Mouse (Mus musculus) forebrain, embryonic 11.5 days (tissue): ENCODE results near the gene Gm10912. TPM values are rescaled to one million over a fixed set of nuclear protein-coding genes. Genes with fewer than 3 reads are reported as not detected.
"Not testable (repeated sequence)": the region's sequence is repeated elsewhere in the genome, so short reads cannot be mapped to it uniquely, and the experiment has no call there.

ENCODE experiments used
- ATAC-seq: fragments of 200-750 bp; cut with Nextera tagmentation; replicated peaks from 2 replicates; pipeline ENCODE4 v1.8.0; 2017; ENCODE audit warnings: moderate TSS enrichment; ENCODE audit not compliant: low FRiP score
- DNase-seq: peaks from one replicate; pipeline ENCODE4 v3.0.0-alpha.2; 2017; ENCODE audit warnings: low spot score
- H3K27ac ChIP-seq: fragments of 300-500 bp; sonication (generic); 2 replicates; pipeline ENCODE4 v1.5.1; 2014; ENCODE audit warnings: low read depth, low read length
- H3K27me3 ChIP-seq: fragments of 300-500 bp; sonication (generic); 2 replicates; pipeline ENCODE4 v1.6.1; 2014; ENCODE audit warnings: mild to moderate bottlenecking, low read length, mixed read lengths; ENCODE audit not compliant: control insufficient read depth, insufficient read depth
- H3K36me3 ChIP-seq: fragments of 300-500 bp; sonication (generic); 2 replicates; pipeline ENCODE4 v1.6.1; 2014; ENCODE audit warnings: mild to moderate bottlenecking, low read length, moderate library complexity, mixed read lengths; ENCODE audit not compliant: control insufficient read depth, insufficient read depth
- H3K4me1 ChIP-seq: fragments of 300-500 bp; sonication (generic); replicated peaks from 2 replicates; pipeline ENCODE4 v1.6.1; 2014; ENCODE audit warnings: low read length, mixed read lengths; ENCODE audit not compliant: control insufficient read depth, insufficient read depth
- H3K4me2 ChIP-seq: fragments of 300-500 bp; sonication (generic); 2 replicates; pipeline ENCODE4 v1.6.1; 2014; ENCODE audit warnings: low read depth, mild to moderate bottlenecking, low read length, moderate library complexity, mixed read lengths; ENCODE audit not compliant: severe bottlenecking
- H3K4me3 ChIP-seq: fragments of 300-500 bp; sonication (generic); 2 replicates; pipeline ENCODE4 v1.5.1; 2014; ENCODE audit warnings: low read depth, low read length
- H3K9ac ChIP-seq: fragments of 300-500 bp; sonication (generic); 2 replicates; pipeline ENCODE4 v1.6.1; 2014; ENCODE audit warnings: low read length
- H3K9me3 ChIP-seq: fragments of 300-500 bp; sonication (generic); 2 replicates; pipeline ENCODE4 v1.6.1; 2016; ENCODE audit warnings: low read length, mixed read lengths; ENCODE audit not compliant: control insufficient read depth
- WGBS: fragments of 180-500 bp; shearing (Covaris S2); extraction: QIAGEN DNeasy Blood & Tissue Kit; methylation state at CpG from one replicate; pipeline ENCODE4 v1.1.7; 2014; 5-methylcytosine and 5-hydroxymethylcytosine counted together
- polyA plus RNA-seq: library from polyadenylated mRNA; unstranded; fragments of >200 nt; fragmentation: Nextera tagmentation; extraction: Ambion mirVana; gene quantifications from 2 replicates; pipeline ENCODE4 v1.2.1, GENCODE M21; 2014

Gene Gm10912
- polyA plus RNA-seq, 1 experiment from 2014 or later = not detected

DNA sequence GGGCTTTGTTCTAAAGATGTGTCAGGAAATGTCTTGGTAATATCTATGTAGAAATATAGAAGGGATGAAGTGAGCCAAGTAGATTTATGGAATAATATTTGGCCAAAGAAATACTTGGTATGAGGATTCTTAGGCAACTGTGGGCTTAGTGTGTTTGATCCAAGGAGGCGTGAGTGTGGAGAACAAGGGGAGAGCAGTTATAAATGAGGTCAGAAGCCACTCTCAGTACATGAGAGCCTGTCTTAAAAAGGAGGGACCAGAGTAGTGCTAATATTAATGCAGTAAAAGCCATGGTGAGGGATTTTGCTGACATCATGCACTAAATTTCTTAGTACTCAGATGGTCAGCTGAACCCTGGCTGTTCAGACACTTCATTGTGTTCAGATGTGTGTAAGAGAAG, 7.2 kb upstream of the Gm10912 start:
- WGBS = 91% methylated on average over 1 of the region's 1 CpGs
- Histone ChIP-seq H3K4me2 (no peak overlapping the region), H3K27ac (no peak overlapping the region), H3K27me3 (no peaks in the 10 kb centered on the region), H3K4me3 (no peak overlapping the region), H3K4me1 (no peaks in the 10 kb centered on the region), H3K36me3 (peaks cover 2% of the 10 kb centered on the region; the same call in 1 of the 2 replicates), H3K9ac (no peak overlapping the region), H3K9me3 (no peaks in the 10 kb centered on the region)
- ATAC-seq = no peak
- no peak for DNase-seq

DNA sequence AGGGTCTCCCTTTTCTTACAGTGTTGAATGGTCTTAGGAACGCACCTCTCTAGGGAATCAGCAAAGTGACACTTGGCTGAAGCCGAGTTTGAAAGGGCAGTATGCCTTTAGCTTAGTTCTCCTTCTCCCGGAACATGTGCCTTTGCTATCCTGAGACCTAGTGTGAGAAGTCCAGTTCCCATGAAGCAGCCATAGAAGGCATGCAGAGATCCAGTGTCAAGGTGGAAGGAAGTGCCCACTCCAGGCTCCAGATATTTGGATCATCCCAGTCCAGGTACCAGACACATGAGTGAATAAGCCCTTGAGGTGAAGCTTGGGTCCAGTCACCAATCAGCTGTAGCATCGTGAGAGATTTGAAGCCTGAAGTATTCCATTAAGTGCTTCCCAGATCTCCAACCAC, 6.7 kb upstream of the Gm10912 start:
- no peak for ATAC-seq
- 93% methylated on average over 4 of the region's 4 CpGs for WGBS
- Histone ChIP-seq H3K27ac (no peak overlapping the region), H3K4me2 (no peak overlapping the region), H3K36me3 (peaks cover 2% of the 10 kb centered on the region; the same call in 1 of the 2 replicates), H3K9me3 (no peaks in the 10 kb centered on the region), H3K4me3 (no peak overlapping the region), H3K27me3 (no peaks in the 10 kb centered on the region), H3K4me1 (no peaks in the 10 kb centered on the region), H3K9ac (no peak overlapping the region)
- DNase-seq = no peak

DNA sequence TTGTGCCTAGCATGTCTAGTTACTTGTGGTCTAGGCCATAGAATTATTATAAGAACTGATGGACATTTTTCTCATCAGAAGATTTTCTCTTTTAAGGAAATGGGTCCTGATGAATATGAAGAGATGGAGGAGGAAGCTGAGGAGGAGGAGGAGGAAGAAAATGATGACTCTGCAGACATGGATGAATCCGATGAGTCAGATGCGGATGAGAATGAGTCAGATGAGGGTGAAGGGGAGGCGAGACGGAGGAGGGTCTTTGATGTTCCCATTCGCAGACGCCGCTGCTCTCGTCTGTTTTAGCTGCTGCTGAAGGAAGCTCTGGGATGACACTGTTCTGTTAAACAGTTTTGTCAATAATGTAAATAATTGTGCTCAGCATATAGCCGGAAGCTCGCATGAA, 5.8 kb upstream of the Gm10912 start:
- Histone ChIP-seq H3K27ac (no peak overlapping the region), H3K27me3 (no peaks in the 10 kb centered on the region), H3K36me3 (no peaks in the 10 kb centered on the region), H3K4me3 (no peak overlapping the region), H3K4me1 (no peaks in the 10 kb centered on the region), H3K9ac (no peak overlapping the region), H3K4me2 (no peak overlapping the region), H3K9me3 (no peaks in the 10 kb centered on the region)
- DNase-seq (no peak), ATAC-seq (no peak)
- 84% methylated on average over 10 of the region's 10 CpGs for WGBS

GRCm38 (mm10) chr2:104060996-104061395, 4.6 kb upstream of the Gm10912 start:
- Histone ChIP-seq H3K4me2 (no peak overlapping the region), H3K27me3 (no peaks in the 10 kb centered on the region), H3K27ac (no peak overlapping the region), H3K9ac (no peak overlapping the region), H3K4me3 (no peak overlapping the region), H3K4me1 (no peaks in the 10 kb centered on the region), H3K9me3 (no peaks in the 10 kb centered on the region), H3K36me3 (no peaks in the 10 kb centered on the region)
- WGBS = 96% methylated on average over 6 of the region's 6 CpGs
- DNase-seq = no peak
- ATAC-seq = no peak

- Histone ChIP-seq H3K27ac (no peak overlapping the region), H3K4me3 (no peak overlapping the region), H3K9ac (no peak overlapping the region), H3K36me3 (no peaks in the 10 kb centered on the region), H3K4me1 (no peaks in the 10 kb centered on the region), H3K27me3 (no peaks in the 10 kb centered on the region), H3K9me3 (no peaks in the 10 kb centered on the region), H3K4me2 (no peak overlapping the region)
- DNase-seq (no peak), ATAC-seq (no peak)
These were observed 3.0 kb upstream of the Gm10912 start for GRCm38 (mm10) chr2:104062665-104063064.

GRCm38 (mm10) chr2:104064152-104064551, 1.5 kb upstream of the Gm10912 start:
- ATAC-seq = no peak
- 87% methylated on average over 2 of the region's 2 CpGs for WGBS
- no peak overlapping the region for H3K27ac ChIP-seq
- no peak overlapping the region for H3K4me2 ChIP-seq
- H3K36me3 ChIP-seq = no peaks in the 10 kb centered on the region
- H3K27me3 ChIP-seq = no peaks in the 10 kb centered on the region
- no peak overlapping the region for H3K4me3 ChIP-seq
- no peak for DNase-seq
- H3K9ac ChIP-seq = no peak overlapping the region
- H3K9me3 ChIP-seq = no peaks in the 10 kb centered on the region
- H3K4me1 ChIP-seq = no peaks in the 10 kb centered on the region

DNA sequence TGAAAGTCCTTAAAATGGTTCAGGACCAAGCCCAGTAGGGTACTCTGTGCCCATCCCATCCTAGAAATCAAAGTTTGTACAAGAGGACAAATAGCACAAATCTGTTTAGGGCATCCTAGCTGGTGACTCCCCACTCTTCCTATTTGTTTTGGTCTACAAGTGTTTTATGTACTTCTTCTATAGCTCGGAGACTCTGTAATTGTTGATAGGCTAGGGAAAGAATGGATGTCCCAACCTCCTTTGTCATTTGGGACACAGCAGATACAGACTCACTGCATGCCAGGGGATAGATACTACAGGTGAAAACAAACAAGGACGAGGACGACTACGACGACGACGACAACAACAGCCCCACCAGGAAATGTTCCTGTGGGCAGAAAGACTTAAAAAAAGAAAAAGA, 2.8 kb downstream of the Gm10912 start, which contains the start of gene Gm10799:
Gene Gm10799, minus strand, starts transcription at position 101 of the 400 bp plus-strand sequence.
- not testable (repeated sequence) for DNase-seq, ATAC-seq, H3K9me3 ChIP-seq, H3K36me3 ChIP-seq, H3K4me2 ChIP-seq, H3K9ac ChIP-seq, H3K4me1 ChIP-seq, H3K27ac ChIP-seq, H3K27me3 ChIP-seq, H3K4me3 ChIP-seq
- 93% methylated on average over 7 of the region's 7 CpGs for WGBS

DNA sequence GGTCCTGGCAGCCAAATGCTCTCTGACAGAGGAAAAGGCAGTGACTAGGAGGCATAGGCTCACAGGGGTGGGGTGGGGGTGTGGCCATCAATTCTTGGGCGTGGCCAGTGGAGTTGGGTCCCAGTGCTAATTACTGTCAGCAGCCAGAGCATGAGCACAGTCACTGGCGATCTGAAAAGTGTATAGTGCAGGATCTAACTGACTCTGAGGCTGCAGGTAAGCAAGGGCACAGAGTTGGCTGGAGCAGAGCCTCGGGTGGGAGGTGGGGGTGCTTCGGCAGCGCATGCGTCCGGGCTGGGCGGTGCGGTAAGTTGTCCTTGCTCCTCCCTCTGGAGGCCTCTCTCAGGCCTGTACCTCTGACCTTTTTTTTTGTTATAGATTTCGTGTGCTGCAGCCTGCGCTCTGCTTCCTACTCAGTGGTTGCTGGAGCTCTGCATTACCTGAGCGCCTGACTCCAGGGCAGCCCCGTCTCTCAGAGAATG, 4.1 kb downstream of the Gm10912 start, which contains the start of gene Cd59b:
Gene Cd59b, plus strand, starts transcription at position 146 of the 482 bp plus-strand sequence.
- H3K36me3 ChIP-seq = no peaks in the 10 kb centered on the region
- 5% methylated on average over 13 of the region's 13 CpGs for WGBS
- H3K9ac ChIP-seq = peak within 1 kb of the TSS; percentile 45; the same call in 1 of the 2 replicates
- no peak within 1 kb of the TSS for H3K27ac ChIP-seq
- H3K4me2 ChIP-seq = peak within 1 kb of the TSS; percentile 54
- no peaks in the 10 kb centered on the region for H3K27me3 ChIP-seq
- H3K9me3 ChIP-seq = no peaks in the 10 kb centered on the region
- peak within 1 kb of the TSS; percentile 34 for H3K4me3 ChIP-seq
- no peaks in the 10 kb centered on the region for H3K4me1 ChIP-seq
- peak; percentile 93 for ATAC-seq
- peak; percentile 79 for DNase-seq

DNA sequence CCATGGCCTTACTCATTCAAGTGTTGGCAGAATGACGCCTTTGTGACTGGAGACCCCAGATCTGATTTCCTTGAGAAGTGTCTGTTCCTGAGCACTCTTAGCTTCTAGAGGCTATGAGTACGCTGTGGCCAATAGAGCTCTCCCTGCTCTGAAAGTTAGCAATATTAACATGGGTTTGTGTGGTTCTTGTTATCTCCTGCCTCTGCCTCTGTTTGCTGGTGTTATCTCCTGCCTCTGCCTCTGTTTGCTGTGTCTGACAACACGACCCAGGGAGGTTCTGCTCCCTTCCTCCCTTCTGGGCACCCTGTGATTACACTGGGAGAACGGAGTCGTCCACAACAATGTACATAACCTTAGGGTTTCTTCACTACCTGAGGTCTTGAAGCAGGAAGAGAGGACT, 12.7 kb downstream of the Gm10912 start:
- not testable (repeated sequence) for H3K9me3 ChIP-seq, H3K27me3 ChIP-seq, H3K36me3 ChIP-seq, DNase-seq, ATAC-seq, H3K27ac ChIP-seq, H3K4me1 ChIP-seq, H3K4me3 ChIP-seq, H3K9ac ChIP-seq, H3K4me2 ChIP-seq
- WGBS = 80% methylated on average over 5 of the region's 5 CpGs
